Mouse (Mus musculus) ES-E14 (cell line): Measurements from ENCODE around the gene Pde4dip.

Experiments
- ZC3H11A ChIP-seq: IDR thresholded peaks from 2 replicates; pipeline ENCODE4 v1.6.1; 2012; ENCODE audit warnings: low read depth, mild to moderate bottlenecking, inconsistent platforms, low read length, borderline replicate concordance
- ZNF384 ChIP-seq: IDR thresholded peaks from 2 replicates; pipeline ENCODE4 v1.6.1; 2012; ENCODE audit warnings: low read depth, low read length, inconsistent platforms

GRCm38 (mm10) chr3:97805559-97805958 is 82.9 kb downstream of the Pde4dip start:
- no peak for TF ChIP-seq ZC3H11A
- TF ChIP-seq ZNF384, result no peak
